Mouse (Mus musculus): Measurements from ENCODE around the gene Twnk.
A peak's percentile ranks its signal among the peaks of the same experiment; 100 is the strongest.

The Twnk gene

GRCm38 (mm10) chr19:45049523-45049922 lies 44.1 kb downstream of the Twnk start:
- DNase-seq (ENCODE audit: low read depth): no peak

GRCm38 (mm10) chr19:45053451-45053850 lies 48.0 kb downstream of the Twnk start:
- no peak for DNase-seq (ENCODE audit: low read depth)

GRCm38 (mm10) chr19:45054892-45055690 lies 49.6 kb downstream of the Twnk start:
- DNase-seq (ENCODE audit: low read depth): no peak

- DNase-seq (ENCODE audit: low read depth): no peak
These were observed 50.9 kb downstream of the Twnk start for GRCm38 (mm10) chr19:45056364-45056763.

- DNase-seq (ENCODE audit: low read depth): no peak
These were observed 51.6 kb downstream of the Twnk start for GRCm38 (mm10) chr19:45056908-45057698.

GRCm38 (mm10) chr19:45057724-45058112 lies 52.3 kb downstream of the Twnk start:
- DNase-seq (ENCODE audit: low read depth): no peak

- DNase-seq (ENCODE audit: low read depth): peak; percentile 98
These were observed 52.8 kb downstream of the Twnk start for GRCm38 (mm10) chr19:45058113-45058839.

- DNase-seq (ENCODE audit: low read depth): no peak
These were observed 53.4 kb downstream of the Twnk start for GRCm38 (mm10) chr19:45058841-45059240.
